Mouse (Mus musculus): ENCODE results near the gene Atf7ip. TPM values are rescaled to one million over a fixed set of nuclear protein-coding genes. Genes with fewer than 3 reads are reported as not detected.

The Atf7ip gene
- polyA plus RNA-seq, 1 experiment from 2014 or later: 38.2 TPM

GRCm38 (mm10) chr6:136590739-136591138 lies 84.8 kb downstream of the Atf7ip start:
- Histone ChIP-seq H3K27me3 (ENCODE audit: control insufficient read depth, insufficient read depth, low read depth, low read length) (no peaks in the 10 kb centered on the region), H3K36me3 (ENCODE audit: control insufficient read depth, insufficient read depth, low read length) (peaks cover 24% of the 10 kb centered on the region), H3K4me2 (ENCODE audit: low read length) (no peak overlapping the region), H3K4me3 (ENCODE audit: low read depth, low read length) (no peak overlapping the region), H3K27ac (ENCODE audit: low read length) (no peak overlapping the region), H3K9me3 (replicated peaks; ENCODE audit: control insufficient read depth, low read length, poor library complexity, severe bottlenecking) (no peaks in the 10 kb centered on the region), H3K4me1 (ENCODE audit: control insufficient read depth, insufficient read depth, low read length) (no peaks in the 10 kb centered on the region), H3K9ac (ENCODE audit: low read depth, low read length) (no peak overlapping the region)
- 85% methylated on average over 4 of the region's 4 CpGs for WGBS
- ATAC-seq: no peak

DNA sequence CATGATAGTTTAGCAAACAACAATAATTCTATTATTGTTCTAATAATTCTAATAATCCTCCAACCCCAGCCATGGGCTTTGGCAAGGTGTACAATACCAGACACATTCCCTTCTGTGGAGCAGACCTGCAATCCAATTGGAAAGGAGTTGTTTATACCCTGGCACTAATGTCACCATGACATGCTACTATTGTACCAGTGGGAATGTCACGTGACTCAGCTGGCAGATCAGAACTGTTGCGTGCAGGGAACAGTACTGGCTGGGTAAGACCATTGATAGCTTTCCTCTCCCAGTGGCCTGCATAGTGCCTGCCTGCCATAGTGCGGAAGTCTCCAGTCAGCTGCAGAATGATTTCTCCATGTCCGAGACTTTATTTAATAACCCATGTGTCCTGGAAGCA lies 88.6 kb downstream of the Atf7ip start:
- Histone ChIP-seq H3K4me1 (ENCODE audit: control insufficient read depth, insufficient read depth, low read length) (no peaks in the 10 kb centered on the region; the same call in 1 of the 2 replicates), H3K4me3 (ENCODE audit: low read depth, low read length) (no peak overlapping the region), H3K27ac (ENCODE audit: low read length) (no peak overlapping the region), H3K27me3 (ENCODE audit: control insufficient read depth, insufficient read depth, low read depth, low read length) (no peaks in the 10 kb centered on the region), H3K4me2 (ENCODE audit: low read length) (no peak overlapping the region), H3K9me3 (replicated peaks; ENCODE audit: control insufficient read depth, low read length, poor library complexity, severe bottlenecking) (no peaks in the 10 kb centered on the region), H3K9ac (ENCODE audit: low read depth, low read length) (no peak overlapping the region), H3K36me3 (ENCODE audit: control insufficient read depth, insufficient read depth, low read length) (peaks cover 19% of the 10 kb centered on the region)
- no peak for ATAC-seq
- 93% methylated on average over 4 of the region's 4 CpGs for WGBS

- Histone ChIP-seq H3K27me3 (ENCODE audit: control insufficient read depth, insufficient read depth, low read depth, low read length) (no peaks in the 10 kb centered on the region), H3K4me3 (ENCODE audit: low read depth, low read length) (no peak overlapping the region), H3K4me1 (ENCODE audit: control insufficient read depth, insufficient read depth, low read length) (no peaks in the 10 kb centered on the region), H3K4me2 (ENCODE audit: low read length) (no peak overlapping the region), H3K36me3 (ENCODE audit: control insufficient read depth, insufficient read depth, low read length) (peaks cover 57% of the 10 kb centered on the region), H3K27ac (ENCODE audit: low read length) (no peak overlapping the region), H3K9ac (ENCODE audit: low read depth, low read length) (no peak overlapping the region), H3K9me3 (replicated peaks; ENCODE audit: control insufficient read depth, low read length, poor library complexity, severe bottlenecking) (no peaks in the 10 kb centered on the region)
- WGBS: 92% methylated on average over 7 of the region's 7 CpGs
- no peak for ATAC-seq
Observed at GRCm38 (mm10) chr6:136602601-136603000, 96.6 kb downstream of the Atf7ip start.

DNA sequence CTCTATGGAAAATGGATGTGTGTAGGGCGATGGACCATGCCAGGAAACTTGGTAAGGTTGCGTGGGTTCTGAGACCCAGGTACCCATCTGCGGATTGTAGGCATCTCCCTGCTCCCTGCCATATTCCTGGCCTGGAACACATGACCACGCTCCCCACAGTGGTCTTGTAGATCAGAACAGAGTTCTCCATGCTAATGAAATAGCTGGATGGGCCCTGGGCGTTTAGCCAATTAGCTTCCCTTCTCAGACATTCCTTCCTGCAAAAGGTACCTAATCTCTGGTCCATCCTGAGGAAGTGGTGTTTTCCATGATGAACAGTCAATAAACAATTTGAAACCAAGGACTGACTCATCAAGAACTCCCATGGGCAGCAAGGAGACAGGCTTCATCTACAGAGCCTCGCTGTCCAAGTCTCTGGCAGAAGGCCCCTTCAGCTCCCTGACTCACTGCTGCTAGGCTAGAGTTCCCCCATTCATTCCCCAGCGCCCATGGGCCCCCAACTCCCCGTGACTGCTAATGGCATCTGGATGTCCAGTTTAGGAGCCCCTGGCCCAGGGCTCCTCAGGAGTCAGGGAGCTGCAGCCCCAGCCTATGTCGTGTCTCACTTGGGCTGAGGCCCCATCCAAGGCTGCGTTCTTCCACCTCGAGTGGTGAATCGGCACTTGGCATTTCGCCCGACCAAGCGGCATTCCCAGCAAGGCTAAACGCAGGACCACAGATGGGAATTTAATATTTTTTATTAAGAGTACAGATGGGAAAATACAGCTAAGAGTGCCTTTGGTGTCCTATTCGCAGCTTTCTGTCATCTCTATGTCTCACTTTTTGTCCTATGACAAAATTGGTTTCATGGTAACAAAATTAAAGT lies 105.6 kb downstream of the Atf7ip start:
- H3K4me1 ChIP-seq (ENCODE audit: control insufficient read depth, insufficient read depth, low read length): no peaks in the 10 kb centered on the region
- 95% methylated on average over 17 of the region's 17 CpGs for WGBS
- ATAC-seq: no peak
- no peaks in the 10 kb centered on the region for H3K9me3 ChIP-seq (replicated peaks; ENCODE audit: control insufficient read depth, low read length, poor library complexity, severe bottlenecking)
- peaks cover 25% of the 10 kb centered on the region for H3K36me3 ChIP-seq (ENCODE audit: control insufficient read depth, insufficient read depth, low read length)
- no peaks in the 10 kb centered on the region for H3K27me3 ChIP-seq (ENCODE audit: control insufficient read depth, insufficient read depth, low read depth, low read length)
- H3K9ac ChIP-seq (ENCODE audit: low read depth, low read length): no peak overlapping the region
- H3K4me3 ChIP-seq (ENCODE audit: low read depth, low read length): no peak overlapping the region
- no peak overlapping the region for H3K27ac ChIP-seq (ENCODE audit: low read length)
- no peak overlapping the region for H3K4me2 ChIP-seq (ENCODE audit: low read length)

DNA sequence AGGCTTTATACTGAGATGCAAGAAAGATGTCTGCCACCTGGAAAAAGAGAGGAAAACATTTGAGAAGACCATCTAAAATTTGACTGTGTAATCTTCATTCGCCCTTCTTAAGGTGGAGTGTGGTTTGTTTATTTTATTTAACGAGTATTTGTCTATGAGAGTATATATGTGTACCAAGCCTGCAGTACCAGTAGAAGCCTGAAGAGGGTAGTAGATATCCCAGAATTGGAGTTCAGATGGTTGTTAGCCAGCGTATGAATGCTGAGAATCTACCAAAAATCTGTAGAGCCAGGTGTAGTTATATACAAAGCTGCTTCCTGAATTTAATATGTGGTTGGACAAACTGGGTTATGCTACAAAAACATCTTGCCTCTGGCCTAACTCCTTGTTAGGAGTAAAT lies 106.3 kb downstream of the Atf7ip start:
- Histone ChIP-seq H3K27ac (ENCODE audit: low read length) (no peak overlapping the region), H3K9me3 (replicated peaks; ENCODE audit: control insufficient read depth, low read length, poor library complexity, severe bottlenecking) (no peaks in the 10 kb centered on the region), H3K4me2 (ENCODE audit: low read length) (no peak overlapping the region), H3K4me1 (ENCODE audit: control insufficient read depth, insufficient read depth, low read length) (no peaks in the 10 kb centered on the region), H3K4me3 (ENCODE audit: low read depth, low read length) (no peak overlapping the region), H3K36me3 (ENCODE audit: control insufficient read depth, insufficient read depth, low read length) (peaks cover 19% of the 10 kb centered on the region), H3K9ac (ENCODE audit: low read depth, low read length) (no peak overlapping the region), H3K27me3 (ENCODE audit: control insufficient read depth, insufficient read depth, low read depth, low read length) (no peaks in the 10 kb centered on the region)
- WGBS: 98% methylated on average over 3 of the region's 3 CpGs
- ATAC-seq: no peak

DNA sequence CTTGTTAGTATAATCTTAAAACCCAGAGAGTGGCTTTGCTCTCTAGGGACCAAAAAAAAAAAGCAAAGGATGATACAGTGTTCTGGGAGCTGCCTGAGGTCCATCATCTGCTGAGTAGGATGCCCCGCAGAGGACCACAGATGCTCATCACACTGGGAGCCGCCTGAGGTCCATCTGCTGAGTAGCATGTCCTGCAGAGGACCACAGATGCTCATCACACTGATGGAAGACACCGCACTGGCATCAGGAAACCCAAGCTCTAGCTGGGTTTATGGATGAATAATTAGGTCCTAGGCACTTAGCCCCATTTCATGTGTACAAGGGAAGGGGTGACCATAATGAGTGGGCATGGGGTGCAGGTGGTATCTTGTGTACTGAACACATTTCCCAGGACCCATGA lies 108.2 kb downstream of the Atf7ip start:
- H3K27ac ChIP-seq (ENCODE audit: low read length): no peak overlapping the region
- no peak overlapping the region for H3K4me3 ChIP-seq (ENCODE audit: low read depth, low read length)
- H3K36me3 ChIP-seq (ENCODE audit: control insufficient read depth, insufficient read depth, low read length): peaks cover 12% of the 10 kb centered on the region
- no peaks in the 10 kb centered on the region for H3K27me3 ChIP-seq (ENCODE audit: control insufficient read depth, insufficient read depth, low read depth, low read length)
- H3K4me2 ChIP-seq (ENCODE audit: low read length): no peak overlapping the region
- WGBS: 73% methylated on average over 3 of the region's 3 CpGs
- no peaks in the 10 kb centered on the region for H3K4me1 ChIP-seq (ENCODE audit: control insufficient read depth, insufficient read depth, low read length)
- H3K9me3 ChIP-seq (replicated peaks; ENCODE audit: control insufficient read depth, low read length, poor library complexity, severe bottlenecking): no peaks in the 10 kb centered on the region
- no peak for ATAC-seq
- H3K9ac ChIP-seq (ENCODE audit: low read depth, low read length): no peak overlapping the region

- H3K9ac ChIP-seq (ENCODE audit: low read depth, low read length): no peak overlapping the region
- WGBS: 52% methylated on average over 17 of the region's 17 CpGs
- H3K9me3 ChIP-seq (replicated peaks; ENCODE audit: control insufficient read depth, low read length, poor library complexity, severe bottlenecking): no peaks in the 10 kb centered on the region
- no peaks in the 10 kb centered on the region for H3K4me1 ChIP-seq (ENCODE audit: control insufficient read depth, insufficient read depth, low read length)
- no peak for ATAC-seq
- no peaks in the 10 kb centered on the region for H3K27me3 ChIP-seq (ENCODE audit: control insufficient read depth, insufficient read depth, low read depth, low read length)
- no peak overlapping the region for H3K27ac ChIP-seq (ENCODE audit: low read length)
- H3K4me3 ChIP-seq (ENCODE audit: low read depth, low read length): no peak overlapping the region
- H3K4me2 ChIP-seq (ENCODE audit: low read length): no peak overlapping the region
- H3K36me3 ChIP-seq (ENCODE audit: control insufficient read depth, insufficient read depth, low read length): no peaks in the 10 kb centered on the region
Observed at GRCm38 (mm10) chr6:136620361-136621139, 114.6 kb downstream of the Atf7ip start.

DNA sequence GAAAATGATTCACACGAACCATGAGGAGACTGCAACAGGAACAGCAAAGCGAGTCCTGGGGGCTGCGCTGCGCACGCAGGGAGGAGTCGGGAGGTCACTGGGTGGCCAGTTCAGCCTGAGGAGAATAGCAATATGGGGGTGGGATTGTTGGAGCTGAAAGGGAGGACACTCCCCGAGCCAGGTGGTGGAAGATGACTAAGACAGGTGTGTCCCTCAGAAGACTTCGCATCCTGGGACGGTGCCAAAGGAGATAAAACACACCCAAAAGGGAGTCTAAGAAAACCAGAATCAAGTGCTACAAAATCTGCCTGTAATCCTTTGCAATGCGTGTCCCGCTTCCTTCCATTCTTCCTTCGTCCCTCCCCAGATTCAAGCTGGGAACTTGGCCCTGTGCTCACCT lies 119.5 kb downstream of the Atf7ip start:
- H3K27ac ChIP-seq (ENCODE audit: low read length): no peak overlapping the region
- ATAC-seq: no peak
- H3K4me2 ChIP-seq (ENCODE audit: low read length): no peak overlapping the region
- H3K9ac ChIP-seq (ENCODE audit: low read depth, low read length): no peak overlapping the region
- H3K4me3 ChIP-seq (ENCODE audit: low read depth, low read length): no peak overlapping the region
- no peaks in the 10 kb centered on the region; the same call in 1 of the 2 replicates for H3K4me1 ChIP-seq (ENCODE audit: control insufficient read depth, insufficient read depth, low read length)
- no peaks in the 10 kb centered on the region for H3K9me3 ChIP-seq (replicated peaks; ENCODE audit: control insufficient read depth, low read length, poor library complexity, severe bottlenecking)
- H3K27me3 ChIP-seq (ENCODE audit: control insufficient read depth, insufficient read depth, low read depth, low read length): no peaks in the 10 kb centered on the region
- WGBS: 91% methylated on average over 12 of the region's 12 CpGs
- H3K36me3 ChIP-seq (ENCODE audit: control insufficient read depth, insufficient read depth, low read length): no peaks in the 10 kb centered on the region

DNA sequence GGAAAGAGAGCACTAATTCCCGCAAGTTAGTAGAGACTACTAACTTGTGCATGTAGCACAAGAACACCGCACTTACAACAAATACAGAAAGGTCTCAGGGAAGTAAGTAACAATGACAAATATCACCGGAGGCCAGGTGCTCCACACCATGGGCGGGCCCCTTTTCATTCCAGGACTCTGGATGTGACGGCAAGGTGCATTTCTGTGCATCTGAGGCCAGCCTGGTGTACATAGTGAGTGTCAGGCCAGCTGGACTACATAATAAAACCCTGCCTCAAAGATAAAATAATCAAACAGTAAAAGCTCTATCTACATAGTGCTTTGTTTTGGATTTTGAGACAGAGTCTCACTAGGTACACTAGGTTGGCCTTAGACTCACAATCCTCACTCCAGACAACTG lies 123.7 kb downstream of the Atf7ip start:
- H3K27ac ChIP-seq (ENCODE audit: low read length): no peak overlapping the region
- H3K4me3 ChIP-seq (ENCODE audit: low read depth, low read length): no peak overlapping the region
- H3K4me2 ChIP-seq (ENCODE audit: low read length): no peak overlapping the region
- H3K9ac ChIP-seq (ENCODE audit: low read depth, low read length): no peak overlapping the region
- H3K4me1 ChIP-seq (ENCODE audit: control insufficient read depth, insufficient read depth, low read length): no peaks in the 10 kb centered on the region; the same call in 1 of the 2 replicates
- WGBS: 91% methylated on average over 5 of the region's 5 CpGs
- no peaks in the 10 kb centered on the region for H3K27me3 ChIP-seq (ENCODE audit: control insufficient read depth, insufficient read depth, low read depth, low read length)
- H3K36me3 ChIP-seq (ENCODE audit: control insufficient read depth, insufficient read depth, low read length): no peaks in the 10 kb centered on the region
- ATAC-seq: no peak
- no peaks in the 10 kb centered on the region for H3K9me3 ChIP-seq (replicated peaks; ENCODE audit: control insufficient read depth, low read length, poor library complexity, severe bottlenecking)
